Mouse (Mus musculus): ENCODE measurements at regions not wholly inside any gene's neighbourhood (a gene's known extent, or its start where the extent isn't known, plus 50 kb on each side); places are given as distances from the start of the nearest gene placed in this dataset.

DNA sequence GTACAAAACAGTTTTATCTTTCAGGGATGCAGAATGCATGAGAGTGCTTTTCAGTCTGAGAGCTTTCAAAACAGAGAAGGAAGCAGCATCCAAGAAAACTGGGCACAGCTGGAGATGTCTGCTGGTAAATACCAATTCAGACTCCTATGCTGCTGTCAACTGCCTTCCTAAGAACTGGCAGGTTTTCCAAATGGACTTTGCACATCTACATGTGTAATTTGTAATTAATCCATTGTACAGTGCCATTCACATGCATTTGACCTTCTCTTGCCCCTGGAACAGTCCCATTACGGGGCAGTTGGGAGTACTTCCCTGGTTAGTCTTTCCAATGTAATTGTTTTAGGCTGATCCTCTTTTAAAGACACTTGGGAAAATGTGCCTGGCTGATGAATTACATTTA is 181.3 kb upstream of the Pfkp start:
- TF ChIP-seq POLR2A (IDR thresholded peaks at IDR 0.05; ENCODE audit: extremely low read depth, insufficient read depth, low read length) (no peak), CTCF (IDR thresholded peaks at IDR 0.05; ENCODE audit: extremely low read depth, insufficient read depth, low read length) (no peak)
